Mouse (Mus musculus): ENCODE results near the gene Hp1bp3. TPM values are rescaled to one million over a fixed set of nuclear protein-coding genes. Genes with fewer than 3 reads are reported as not detected.

Gene Hp1bp3
- polyA plus RNA-seq (2014; fragmentation: Nextera tagmentation; extraction: Ambion mirVana), result 181 and 197 TPM in 2 replicates

GRCm38 (mm10) chr4:138216200-138216890 lies at the start of gene Hp1bp3:
Gene Hp1bp3 (plus strand): TSS chr4:138216296.
- Histone ChIP-seq H3K9ac (replicated peaks; ENCODE audit: low read depth, low read length) (peak within 1 kb of the TSS; percentile 97), H3K9me3 (ENCODE audit: control insufficient read depth, low read length) (no peaks in the 10 kb centered on the region), H3K4me2 (ENCODE audit: low read depth, low read length) (peak within 1 kb of the TSS; percentile 66), H3K4me3 (ENCODE audit: low read depth, low read length) (peak within 1 kb of the TSS; percentile 79), H3K27me3 (ENCODE audit: control insufficient read depth, insufficient read depth, low read length) (no peaks in the 10 kb centered on the region), H3K27ac (ENCODE audit: low read depth, low read length) (peak within 1 kb of the TSS; percentile 100), H3K36me3 (ENCODE audit: control insufficient read depth, insufficient read depth, low read length) (no peaks in the 10 kb centered on the region), H3K4me1 (ENCODE audit: control insufficient read depth, insufficient read depth, low read length) (peaks cover 23% of the 10 kb centered on the region)
- under 1% methylated on average over 58 of the region's 84 CpGs for WGBS
- ATAC-seq (ENCODE audit: low read depth), result peak; percentile 77

GRCm38 (mm10) chr4:138166519-138166918 lies 49.6 kb upstream of the Hp1bp3 start:
- Histone ChIP-seq H3K4me1 (ENCODE audit: control insufficient read depth, insufficient read depth, low read length) (no peaks in the 10 kb centered on the region), H3K9ac (replicated peaks; ENCODE audit: low read depth, low read length) (no peak overlapping the region), H3K9me3 (ENCODE audit: control insufficient read depth, low read length) (no peaks in the 10 kb centered on the region), H3K27me3 (ENCODE audit: control insufficient read depth, insufficient read depth, low read length) (no peaks in the 10 kb centered on the region), H3K27ac (ENCODE audit: low read depth, low read length) (no peak overlapping the region), H3K4me2 (ENCODE audit: low read depth, low read length) (no peak overlapping the region), H3K4me3 (ENCODE audit: low read depth, low read length) (no peak overlapping the region), H3K36me3 (ENCODE audit: control insufficient read depth, insufficient read depth, low read length) (peaks cover 31% of the 10 kb centered on the region)
- 91% methylated on average over 10 of the region's 10 CpGs for WGBS
- ATAC-seq (ENCODE audit: low read depth), result no peak

- ATAC-seq (ENCODE audit: low read depth), result no peak
- 80% methylated on average over 3 of the region's 3 CpGs for WGBS
These were observed 47.9 kb upstream of the Hp1bp3 start for GRCm38 (mm10) chr4:138168162-138168561.

GRCm38 (mm10) chr4:138169420-138169819 lies 46.7 kb upstream of the Hp1bp3 start:
- Histone ChIP-seq H3K4me2 (ENCODE audit: low read depth, low read length) (no peak overlapping the region), H3K9me3 (ENCODE audit: control insufficient read depth, low read length) (no peaks in the 10 kb centered on the region), H3K9ac (replicated peaks; ENCODE audit: low read depth, low read length) (no peak overlapping the region), H3K27me3 (ENCODE audit: control insufficient read depth, insufficient read depth, low read length) (no peaks in the 10 kb centered on the region), H3K36me3 (ENCODE audit: control insufficient read depth, insufficient read depth, low read length) (peaks cover 44% of the 10 kb centered on the region), H3K4me1 (ENCODE audit: control insufficient read depth, insufficient read depth, low read length) (no peaks in the 10 kb centered on the region), H3K4me3 (ENCODE audit: low read depth, low read length) (no peak overlapping the region), H3K27ac (ENCODE audit: low read depth, low read length) (no peak overlapping the region)
- WGBS, result 92% methylated on average over 4 of the region's 4 CpGs
- no peak for ATAC-seq (ENCODE audit: low read depth)

More at GRCm38 (mm10) chr4:138168162-138168561, 47.9 kb upstream of the Hp1bp3 start:
- Histone ChIP-seq H3K9me3 (ENCODE audit: control insufficient read depth, low read length) (no peaks in the 10 kb centered on the region), H3K4me2 (ENCODE audit: low read depth, low read length) (no peak overlapping the region), H3K4me3 (ENCODE audit: low read depth, low read length) (no peak overlapping the region), H3K9ac (replicated peaks; ENCODE audit: low read depth, low read length) (no peak overlapping the region), H3K4me1 (ENCODE audit: control insufficient read depth, insufficient read depth, low read length) (no peaks in the 10 kb centered on the region), H3K27me3 (ENCODE audit: control insufficient read depth, insufficient read depth, low read length) (no peaks in the 10 kb centered on the region), H3K36me3 (ENCODE audit: control insufficient read depth, insufficient read depth, low read length) (peaks cover 43% of the 10 kb centered on the region), H3K27ac (ENCODE audit: low read depth, low read length) (no peak overlapping the region)

GRCm38 (mm10) chr4:138172686-138173085 lies 43.4 kb upstream of the Hp1bp3 start:
- 98% methylated on average over 4 of the region's 4 CpGs for WGBS
- no peak for ATAC-seq (ENCODE audit: low read depth)
- no peak overlapping the region for H3K9ac ChIP-seq (replicated peaks; ENCODE audit: low read depth, low read length)
- peaks cover 59% of the 10 kb centered on the region for H3K36me3 ChIP-seq (ENCODE audit: control insufficient read depth, insufficient read depth, low read length)
- H3K27me3 ChIP-seq (ENCODE audit: control insufficient read depth, insufficient read depth, low read length), result no peaks in the 10 kb centered on the region
- H3K27ac ChIP-seq (ENCODE audit: low read depth, low read length), result no peak overlapping the region
- H3K9me3 ChIP-seq (ENCODE audit: control insufficient read depth, low read length), result no peaks in the 10 kb centered on the region
- no peaks in the 10 kb centered on the region for H3K4me1 ChIP-seq (ENCODE audit: control insufficient read depth, insufficient read depth, low read length)
- no peak overlapping the region for H3K4me3 ChIP-seq (ENCODE audit: low read depth, low read length)
- no peak overlapping the region for H3K4me2 ChIP-seq (ENCODE audit: low read depth, low read length)

- no peaks in the 10 kb centered on the region for H3K27me3 ChIP-seq (ENCODE audit: control insufficient read depth, insufficient read depth, low read length)
- no peak overlapping the region for H3K9ac ChIP-seq (replicated peaks; ENCODE audit: low read depth, low read length)
- peaks cover 77% of the 10 kb centered on the region for H3K36me3 ChIP-seq (ENCODE audit: control insufficient read depth, insufficient read depth, low read length)
- no peak for ATAC-seq (ENCODE audit: low read depth)
- no peak overlapping the region for H3K27ac ChIP-seq (ENCODE audit: low read depth, low read length)
- 100% methylated on average over 5 of the region's 5 CpGs for WGBS
- H3K4me2 ChIP-seq (ENCODE audit: low read depth, low read length), result no peak overlapping the region
- no peaks in the 10 kb centered on the region for H3K4me1 ChIP-seq (ENCODE audit: control insufficient read depth, insufficient read depth, low read length)
- no peaks in the 10 kb centered on the region for H3K9me3 ChIP-seq (ENCODE audit: control insufficient read depth, low read length)
- H3K4me3 ChIP-seq (ENCODE audit: low read depth, low read length), result no peak overlapping the region
These were observed 36.7 kb upstream of the Hp1bp3 start for GRCm38 (mm10) chr4:138179391-138179790.

- H3K4me1 ChIP-seq (ENCODE audit: control insufficient read depth, insufficient read depth, low read length), result no peaks in the 10 kb centered on the region
- WGBS, result 94% methylated on average over 4 of the region's 4 CpGs
- H3K27me3 ChIP-seq (ENCODE audit: control insufficient read depth, insufficient read depth, low read length), result no peaks in the 10 kb centered on the region
- H3K9ac ChIP-seq (replicated peaks; ENCODE audit: low read depth, low read length), result no peak overlapping the region
- no peak for ATAC-seq (ENCODE audit: low read depth)
- no peak overlapping the region for H3K4me3 ChIP-seq (ENCODE audit: low read depth, low read length)
- no peak overlapping the region for H3K4me2 ChIP-seq (ENCODE audit: low read depth, low read length)
- H3K36me3 ChIP-seq (ENCODE audit: control insufficient read depth, insufficient read depth, low read length), result peaks cover 76% of the 10 kb centered on the region
- H3K9me3 ChIP-seq (ENCODE audit: control insufficient read depth, low read length), result no peaks in the 10 kb centered on the region
- H3K27ac ChIP-seq (ENCODE audit: low read depth, low read length), result no peak overlapping the region
These were observed 35.4 kb upstream of the Hp1bp3 start for GRCm38 (mm10) chr4:138180719-138181118.

GRCm38 (mm10) chr4:138184056-138184455 lies 32.0 kb upstream of the Hp1bp3 start:
- ATAC-seq (ENCODE audit: low read depth), result no peak
- H3K9ac ChIP-seq (replicated peaks; ENCODE audit: low read depth, low read length), result no peak overlapping the region
- H3K9me3 ChIP-seq (ENCODE audit: control insufficient read depth, low read length), result no peaks in the 10 kb centered on the region
- no peak overlapping the region for H3K4me2 ChIP-seq (ENCODE audit: low read depth, low read length)
- no peaks in the 10 kb centered on the region for H3K27me3 ChIP-seq (ENCODE audit: control insufficient read depth, insufficient read depth, low read length)
- H3K27ac ChIP-seq (ENCODE audit: low read depth, low read length), result no peak overlapping the region
- H3K4me3 ChIP-seq (ENCODE audit: low read depth, low read length), result no peak overlapping the region
- WGBS, result 93% methylated on average over 5 of the region's 5 CpGs
- peaks cover 73% of the 10 kb centered on the region for H3K36me3 ChIP-seq (ENCODE audit: control insufficient read depth, insufficient read depth, low read length)
- no peaks in the 10 kb centered on the region for H3K4me1 ChIP-seq (ENCODE audit: control insufficient read depth, insufficient read depth, low read length)

- Histone ChIP-seq H3K9me3 (ENCODE audit: control insufficient read depth, low read length) (no peaks in the 10 kb centered on the region), H3K27me3 (ENCODE audit: control insufficient read depth, insufficient read depth, low read length) (no peaks in the 10 kb centered on the region), H3K9ac (replicated peaks; ENCODE audit: low read depth, low read length) (no peak overlapping the region), H3K4me2 (ENCODE audit: low read depth, low read length) (no peak overlapping the region), H3K36me3 (ENCODE audit: control insufficient read depth, insufficient read depth, low read length) (peaks cover 74% of the 10 kb centered on the region), H3K4me1 (ENCODE audit: control insufficient read depth, insufficient read depth, low read length) (no peaks in the 10 kb centered on the region), H3K4me3 (ENCODE audit: low read depth, low read length) (no peak overlapping the region), H3K27ac (ENCODE audit: low read depth, low read length) (no peak overlapping the region)
- no peak for ATAC-seq (ENCODE audit: low read depth)
- 92% methylated on average over 5 of the region's 5 CpGs for WGBS
These were observed 31.5 kb upstream of the Hp1bp3 start for GRCm38 (mm10) chr4:138184573-138184981.

Measured in neural tube, embryonic 14.5 days (tissue).